Comparison of ENCODE assay signal across 9 mouse cellular contexts in genomic region chr2:155848291-155848690, GRCm38 (mm10). TPM values are rescaled to one million over a fixed set of nuclear protein-coding genes. Genes with fewer than 3 reads are reported as not detected.
DNase-seq lines count a peak whose midpoint lies in the region; ATAC-seq lines count a peak whose summit lies in the region.
"Had no signal": no experiment of that assay in that cellular context is flagged by ENCODE, and none has a peak within 500 bp of the region (broad histone marks: within the 10 kb centered on the region; RNA-seq: fewer than 3 reads in every experiment).

No protein-coding gene starts in this region.

- H3K4me1 ChIP-seq in kidney, embryonic 15.5 days: no peaks in the 10 kb centered on the region
- H3K4me1 ChIP-seq in liver, embryonic 11.5 days (replicated peaks; ENCODE audit: control insufficient read depth, insufficient read depth, low read length): 0 out of 2 replicates have a peak, but pooled peaks cover 9% of the 10 kb centered on the region
- H3K4me1 ChIP-seq in neural tube, embryonic 15.5 days: no peaks in the 10 kb centered on the region

- peak; percentile 36 for ATAC-seq in kidney, embryonic 15.5 days (replicated peaks; ENCODE audit: low FRiP score)
- ATAC-seq in liver, embryonic 11.5 days (replicated peaks; ENCODE audit: low FRiP score): no peak; the same call in 1 of the 2 replicates
- peak; percentile 24 for ATAC-seq in neural tube, embryonic 15.5 days (ENCODE audit: low FRiP score)

- H3K27me3 ChIP-seq in kidney, embryonic 15.5 days: no peaks in the 10 kb centered on the region
- no peaks in the 10 kb centered on the region for H3K27me3 ChIP-seq in liver, embryonic 11.5 days (replicated peaks; ENCODE audit: control insufficient read depth, insufficient read depth, low read length)
- no peaks in the 10 kb centered on the region for H3K27me3 ChIP-seq in neural tube, embryonic 15.5 days (replicated peaks)

- no peak overlapping the region for H3K9ac ChIP-seq in kidney, embryonic 15.5 days
- no peak overlapping the region for H3K9ac ChIP-seq in liver, embryonic 11.5 days (ENCODE audit: low read depth, low read length)
- H3K9ac ChIP-seq in neural tube, embryonic 15.5 days (replicated peaks): no peak overlapping the region

- no peak overlapping the region for H3K4me3 ChIP-seq in kidney, embryonic 15.5 days (replicated peaks)
- H3K4me3 ChIP-seq in liver, embryonic 11.5 days (ENCODE audit: low read depth, low read length): no peak overlapping the region
- no peak overlapping the region for H3K4me3 ChIP-seq in neural tube, embryonic 15.5 days (replicated peaks)

- DNase-seq in A20 (ENCODE audit: low read depth, low spot score): peak; percentile 81
- DNase-seq in WW6 (ENCODE audit: low read depth, low spot score): peak; percentile 66
- peak; percentile 81 to 88 for DNase-seq in cerebellum, postnatal 25 days
- peak; percentile 53 for DNase-seq in gastrocnemius, postnatal 25 days
- peak; percentile 65 for DNase-seq in liver, embryonic 11.5 days (ENCODE audit: low spot score)
- peak; percentile 89 for DNase-seq in testis, postnatal 10 days (ENCODE audit: low spot score)

- peaks cover 70% of the 10 kb centered on the region for H3K36me3 ChIP-seq in kidney, embryonic 15.5 days
- H3K36me3 ChIP-seq in liver, embryonic 11.5 days (ENCODE audit: control insufficient read depth, insufficient read depth, low read length): peaks cover 23% of the 10 kb centered on the region
- peaks cover 39% of the 10 kb centered on the region for H3K36me3 ChIP-seq in neural tube, embryonic 15.5 days

- no peak overlapping the region for H3K4me2 ChIP-seq in kidney, embryonic 15.5 days
- H3K4me2 ChIP-seq in liver, embryonic 11.5 days: no peak overlapping the region
- no peak overlapping the region for H3K4me2 ChIP-seq in neural tube, embryonic 15.5 days

- 25% methylated on average over 6 of the region's 6 CpGs for WGBS in kidney, embryonic 15.5 days
- 45% methylated on average over 6 of the region's 6 CpGs for WGBS in liver, embryonic 11.5 days
- 27% methylated on average over 6 of the region's 6 CpGs for WGBS in neural tube, embryonic 15.5 days

- no peak overlapping the region for H3K27ac ChIP-seq in kidney, embryonic 15.5 days
- no peak overlapping the region for H3K27ac ChIP-seq in liver, embryonic 11.5 days (ENCODE audit: low read depth, low read length)
- H3K27ac ChIP-seq in neural tube, embryonic 15.5 days (replicated peaks): no peak overlapping the region

- no peaks in the 10 kb centered on the region for H3K9me3 ChIP-seq in kidney, embryonic 15.5 days (replicated peaks)
- no peaks in the 10 kb centered on the region for H3K9me3 ChIP-seq in liver, embryonic 11.5 days (ENCODE audit: control insufficient read depth, low read length)
- no peaks in the 10 kb centered on the region for H3K9me3 ChIP-seq in neural tube, embryonic 15.5 days (replicated peaks)

RNA-seq across cellular contexts. Expression of gene Fam83c, which starts 13.6 kb away (rescaled TPM):
- total RNA-seq in gastrocnemius, postnatal 25 days (2021): not detected
- 0.15 and 0.19 TPM in 2 replicates for polyA plus RNA-seq in kidney, embryonic 15.5 days (2015; fragmentation: Nextera tagmentation; extraction: Ambion mirVana)
- 0.13 and 0.30 TPM in 2 replicates for polyA plus RNA-seq in liver, embryonic 11.5 days (2014; fragmentation: Nextera tagmentation; extraction: Ambion mirVana)
- 0.52 and 0.72 TPM in 2 replicates for polyA plus RNA-seq in neural tube, embryonic 15.5 days (2015; fragmentation: Nextera tagmentation; extraction: Ambion mirVana)
- polyA plus RNA-seq: gonadal fat pad, adult 2 months had no signal

RNA-seq across cellular contexts. Expression of gene Eif6, which starts 21.6 kb away (rescaled TPM):
- 10 to 100 TPM; 38.6 to 45.3 TPM for total RNA-seq in gastrocnemius, postnatal 25 days (2021)
- 204 and 210 TPM in 2 replicates for polyA plus RNA-seq in kidney, embryonic 15.5 days (2015; fragmentation: Nextera tagmentation; extraction: Ambion mirVana)
- 243 and 253 TPM in 2 replicates for polyA plus RNA-seq in liver, embryonic 11.5 days (2014; fragmentation: Nextera tagmentation; extraction: Ambion mirVana)
- 153 and 171 TPM in 2 replicates for polyA plus RNA-seq in neural tube, embryonic 15.5 days (2015; fragmentation: Nextera tagmentation; extraction: Ambion mirVana)

RNA-seq across cellular contexts. Expression of gene BC029722, which starts 29.1 kb away (rescaled TPM):
- 10 to 100 TPM; 22.3 to 25.3 TPM for total RNA-seq in gastrocnemius, postnatal 25 days (2021)
- polyA plus RNA-seq in kidney, embryonic 15.5 days (2015; fragmentation: Nextera tagmentation; extraction: Ambion mirVana): 14.5 and 18.1 TPM in 2 replicates
- polyA plus RNA-seq in liver, embryonic 11.5 days (2014; fragmentation: Nextera tagmentation; extraction: Ambion mirVana): 5.6 and 6.8 TPM in 2 replicates
- 44.9 and 45.3 TPM in 2 replicates for polyA plus RNA-seq in neural tube, embryonic 15.5 days (2015; fragmentation: Nextera tagmentation; extraction: Ambion mirVana)
